Mouse (Mus musculus): ENCODE measurements around the gene Disp1.

DNA sequence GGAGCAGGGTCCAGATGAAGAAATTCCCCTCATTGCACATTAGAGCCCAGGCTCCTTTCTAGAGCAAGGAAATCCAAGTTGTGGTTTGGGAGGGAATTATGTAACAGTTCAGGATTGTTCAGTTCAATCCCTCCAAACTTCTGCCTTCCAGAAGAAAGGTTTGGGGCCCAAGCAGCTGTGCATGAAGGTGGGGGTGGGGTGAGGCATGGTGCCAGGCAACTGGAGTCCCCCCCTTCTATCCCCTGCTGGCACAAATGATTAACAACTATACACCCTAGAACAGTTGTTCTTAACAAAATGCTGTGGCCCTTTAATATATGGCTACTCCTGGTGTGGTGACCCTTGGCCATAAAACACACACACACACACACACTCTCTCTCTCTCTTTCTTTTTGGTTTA lies 140.2 kb downstream of the Disp1 start:
- TF ChIP-seq CTCF (IDR thresholded peaks at IDR 0.05): no peak
- TF ChIP-seq POLR2A (IDR thresholded peaks at IDR 0.05; ENCODE audit: insufficient read depth, low read depth, low read length): no peak

Data from heart, adult 2 months (tissue).